ENCODE assay signal across 8 mouse cellular contexts in the genomic region with DNA sequence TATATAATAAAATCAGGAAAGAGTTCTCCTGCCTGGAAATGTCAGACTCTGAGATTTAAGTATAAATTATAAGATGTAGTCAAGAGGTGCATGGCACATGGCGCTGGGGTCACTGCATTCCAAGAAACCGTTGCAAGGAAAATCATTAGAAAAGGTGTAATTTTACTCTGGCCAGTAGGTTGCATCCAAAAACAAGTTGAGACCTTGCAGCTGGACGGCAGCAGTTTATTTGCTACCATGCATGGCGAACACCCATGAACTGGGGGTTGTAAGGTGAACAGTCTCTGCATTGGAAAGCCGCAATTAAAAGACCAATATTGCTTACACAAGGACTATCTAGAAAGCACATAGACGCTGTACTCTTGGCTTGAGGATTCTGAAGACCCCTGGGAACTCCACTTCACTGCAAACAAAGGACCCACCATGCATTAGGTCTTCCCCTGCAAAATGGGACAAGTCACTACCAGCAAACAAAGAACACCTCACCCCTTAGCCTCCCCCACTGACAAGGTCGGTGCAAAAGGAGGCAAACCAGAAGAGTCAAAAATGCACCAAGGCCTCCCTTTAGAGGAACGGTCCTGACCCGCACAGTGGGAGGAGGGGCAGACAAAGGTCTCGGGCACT. TPM values are rescaled to one million over a fixed set of nuclear protein-coding genes. Genes with fewer than 3 reads are reported as not detected.
A peak's percentile ranks its signal among the peaks of the same experiment; 100 is the strongest.
DNase-seq lines count a peak whose midpoint lies in the region; ATAC-seq lines count a peak whose summit lies in the region.

No protein-coding gene starts in this region.

- H3K4me2 ChIP-seq in kidney, embryonic 14.5 days (replicated peaks; ENCODE audit: low read depth, low read length), result peak overlapping the region; percentile 67
- H3K4me2 ChIP-seq in midbrain, embryonic 13.5 days (replicated peaks), result peak overlapping the region; percentile 65

- DNase-seq in kidney, adult 9 months, result no peak
- DNase-seq in NIH3T3 (ENCODE audit: low read depth), result peak; percentile 29
- no peak for DNase-seq in hindbrain, embryonic 10.5 days (ENCODE audit: low spot score)
- DNase-seq in retina, postnatal 1 day, result no peak
- DNase-seq in cerebellum, postnatal 25 days, result no peak
- no peak for DNase-seq in urinary bladder, postnatal 14 days (ENCODE audit: low spot score)

- H3K27me3 ChIP-seq in kidney, embryonic 14.5 days (ENCODE audit: control insufficient read depth, insufficient read depth, low read length), result no peaks in the 10 kb centered on the region
- no peaks in the 10 kb centered on the region for H3K27me3 ChIP-seq in hindbrain, embryonic 10.5 days (ENCODE audit: insufficient read depth, poor library complexity, severe bottlenecking)
- no peaks in the 10 kb centered on the region for H3K27me3 ChIP-seq in midbrain, embryonic 13.5 days

- ATAC-seq in kidney, embryonic 14.5 days (ENCODE audit: low FRiP score, low TSS enrichment), result peak; percentile 1; the same call in 1 of the 2 replicates
- no peak for ATAC-seq in midbrain, embryonic 13.5 days

- WGBS in kidney, embryonic 14.5 days, result 2% methylated on average over 10 of the region's 10 CpGs
- WGBS in hindbrain, embryonic 10.5 days, result 10% methylated on average over 10 of the region's 10 CpGs
- WGBS in midbrain, embryonic 13.5 days, result 8% methylated on average over 10 of the region's 10 CpGs

- H3K36me3 ChIP-seq in kidney, embryonic 14.5 days (ENCODE audit: control insufficient read depth, insufficient read depth, low read length), result peaks cover 36% of the 10 kb centered on the region
- H3K36me3 ChIP-seq in hindbrain, embryonic 10.5 days, result peaks cover 50% of the 10 kb centered on the region
- peaks cover 32% of the 10 kb centered on the region for H3K36me3 ChIP-seq in midbrain, embryonic 13.5 days

- H3K27ac ChIP-seq in kidney, embryonic 14.5 days (ENCODE audit: low read depth, low read length), result peak overlapping the region; percentile 97
- H3K27ac ChIP-seq in hindbrain, embryonic 10.5 days, result peak overlapping the region; percentile 99
- peak overlapping the region; percentile 97 for H3K27ac ChIP-seq in midbrain, embryonic 13.5 days

- H3K9ac ChIP-seq in kidney, embryonic 14.5 days (ENCODE audit: low read depth, low read length), result peak overlapping the region; percentile 94
- H3K9ac ChIP-seq in midbrain, embryonic 13.5 days (replicated peaks), result peak overlapping the region; percentile 92

- peak overlapping the region; percentile 96 for H3K4me3 ChIP-seq in kidney, embryonic 14.5 days (ENCODE audit: low read length)
- H3K4me3 ChIP-seq in hindbrain, embryonic 10.5 days, result peak overlapping the region; percentile 94
- H3K4me3 ChIP-seq in midbrain, embryonic 13.5 days (replicated peaks), result peak overlapping the region; percentile 86

- H3K9me3 ChIP-seq in kidney, embryonic 14.5 days (ENCODE audit: control insufficient read depth, low read length), result no peaks in the 10 kb centered on the region
- no peaks in the 10 kb centered on the region for H3K9me3 ChIP-seq in hindbrain, embryonic 10.5 days
- no peaks in the 10 kb centered on the region for H3K9me3 ChIP-seq in midbrain, embryonic 13.5 days

- H3K4me1 ChIP-seq in kidney, embryonic 14.5 days (ENCODE audit: control insufficient read depth, insufficient read depth, low read length), result peaks cover 7% of the 10 kb centered on the region; the same call in 1 of the 2 replicates
- H3K4me1 ChIP-seq in hindbrain, embryonic 10.5 days (replicated peaks), result peaks cover 22% of the 10 kb centered on the region
- H3K4me1 ChIP-seq in midbrain, embryonic 13.5 days (replicated peaks), result peaks cover 23% of the 10 kb centered on the region

RNA-seq across cellular contexts. Expression of gene Smarcc1, which starts 1.0 kb away (rescaled TPM):
- polyA plus RNA-seq in kidney, embryonic 14.5 days (2014; fragmentation: Nextera tagmentation; extraction: Ambion mirVana), result 99.3 and 198 TPM in 2 replicates
- 180 and 201 TPM in 2 replicates for polyA plus RNA-seq in hindbrain, embryonic 10.5 days (2016; fragmentation: Nextera tagmentation; extraction: Ambion mirVana)
- polyA plus RNA-seq in midbrain, embryonic 13.5 days (2015; fragmentation: Nextera tagmentation; extraction: Ambion mirVana), result 153 and 167 TPM in 2 replicates

RNA-seq across cellular contexts. Expression of gene Dhx30, which starts 1.2 kb away (rescaled TPM):
- polyA plus RNA-seq in kidney, embryonic 14.5 days (2014; fragmentation: Nextera tagmentation; extraction: Ambion mirVana), result 122 and 142 TPM in 2 replicates
- 179 and 194 TPM in 2 replicates for polyA plus RNA-seq in hindbrain, embryonic 10.5 days (2016; fragmentation: Nextera tagmentation; extraction: Ambion mirVana)
- 221 and 223 TPM in 2 replicates for polyA plus RNA-seq in midbrain, embryonic 13.5 days (2015; fragmentation: Nextera tagmentation; extraction: Ambion mirVana)
